Mouse (Mus musculus) liver, embryonic 16.5 days (tissue): Measurements from ENCODE around the gene Wdfy1. TPM values are rescaled to one million over a fixed set of nuclear protein-coding genes. Genes with fewer than 3 reads are reported as not detected.

Experiments used
- ATAC-seq: fragments of 200-750 bp; cut with Nextera tagmentation; 2 replicates; pipeline ENCODE4 v1.8.0; 2017; ENCODE audit warnings: low read depth, mild to moderate bottlenecking, moderate number of reproducible peaks, moderate library complexity
- H3K27ac ChIP-seq: fragments of 300-500 bp; sonication (generic); 2 replicates; pipeline ENCODE4 v1.5.1; 2014; ENCODE audit warnings: mild to moderate bottlenecking, low read length
- H3K27me3 ChIP-seq: fragments of 300-500 bp; sonication (generic); 2 replicates; pipeline ENCODE4 v1.6.1; 2014; ENCODE audit warnings: low read depth, low read length, mixed read lengths; ENCODE audit not compliant: control insufficient read depth, insufficient read depth
- H3K36me3 ChIP-seq: fragments of 300-500 bp; sonication (generic); 2 replicates; pipeline ENCODE4 v1.6.1; 2014; ENCODE audit warnings: mild to moderate bottlenecking; ENCODE audit not compliant: control insufficient read depth, insufficient read depth
- H3K4me1 ChIP-seq: fragments of 300-500 bp; sonication (generic); 2 replicates; pipeline ENCODE4 v1.6.1; 2014; ENCODE audit warnings: low read depth, low read length, mixed read lengths; ENCODE audit not compliant: control insufficient read depth
- H3K4me2 ChIP-seq: fragments of 300-500 bp; sonication (generic); 2 replicates; pipeline ENCODE4 v1.6.1; 2014; ENCODE audit warnings: low read depth, low read length, mixed read lengths
- H3K4me3 ChIP-seq: fragments of 300-500 bp; sonication (generic); 2 replicates; pipeline ENCODE4 v1.5.1; 2014; ENCODE audit warnings: low read depth, mild to moderate bottlenecking, low read length
- H3K9ac ChIP-seq: fragments of 300-500 bp; sonication (generic); 2 replicates; pipeline ENCODE4 v1.6.1; 2014; ENCODE audit warnings: low read depth, low read length
- H3K9me3 ChIP-seq: fragments of 300-500 bp; sonication (generic); replicated peaks from 2 replicates; pipeline ENCODE4 v1.6.1; 2016; ENCODE audit warnings: low read length; ENCODE audit not compliant: control insufficient read depth
- WGBS: fragments of 180-500 bp; shearing (Covaris S2); extraction: QIAGEN DNeasy Blood & Tissue Kit; methylation state at CpG from one replicate; pipeline ENCODE4 v1.1.7; 2014; ENCODE audit not compliant: insufficient replicate concordance; 5-methylcytosine and 5-hydroxymethylcytosine counted together
- polyA plus RNA-seq: library from polyadenylated mRNA; unstranded; fragments of >200 nt; fragmentation: Nextera tagmentation; extraction: Ambion mirVana; gene quantifications from 2 replicates; pipeline ENCODE4 v1.2.1, GENCODE M21; 2015

Wdfy1 gene
- polyA plus RNA-seq, 1 experiment from 2014 or later: 13.2 TPM

- no peaks in the 10 kb centered on the region for H3K9me3 ChIP-seq
These were observed 27.0 kb upstream of the Wdfy1 start for GRCm38 (mm10) chr1:79802858-79803427.

GRCm38 (mm10) chr1:79797084-79797483 is 21.1 kb upstream of the Wdfy1 start:
- H3K9me3 ChIP-seq: no peaks in the 10 kb centered on the region
- H3K27me3 ChIP-seq: no peaks in the 10 kb centered on the region
- no peaks in the 10 kb centered on the region for H3K36me3 ChIP-seq
- WGBS: 38% methylated on average over 3 of the region's 3 CpGs
- ATAC-seq: no peak
- no peak overlapping the region for H3K9ac ChIP-seq
- H3K4me3 ChIP-seq: no peak overlapping the region
- no peak overlapping the region for H3K4me2 ChIP-seq
- H3K27ac ChIP-seq: no peak overlapping the region
- no peaks in the 10 kb centered on the region for H3K4me1 ChIP-seq

More at GRCm38 (mm10) chr1:79802858-79803427, 27.0 kb upstream of the Wdfy1 start:
- H3K4me2 ChIP-seq: no peak overlapping the region
- no peak overlapping the region for H3K9ac ChIP-seq
- H3K27me3 ChIP-seq: no peaks in the 10 kb centered on the region
- H3K27ac ChIP-seq: no peak overlapping the region
- H3K4me3 ChIP-seq: no peak overlapping the region
- ATAC-seq: no peak
- WGBS: 73% methylated on average over 11 of the region's 11 CpGs
- H3K4me1 ChIP-seq: no peaks in the 10 kb centered on the region
- H3K36me3 ChIP-seq: no peaks in the 10 kb centered on the region

- WGBS: 51% methylated on average over 7 of the region's 7 CpGs
- H3K27me3 ChIP-seq: no peaks in the 10 kb centered on the region
- H3K4me2 ChIP-seq: no peak overlapping the region
These were observed 10.5 kb upstream of the Wdfy1 start for GRCm38 (mm10) chr1:79786267-79786927.

GRCm38 (mm10) chr1:79782433-79782832 is 6.5 kb upstream of the Wdfy1 start:
- ATAC-seq: no peak
- H3K4me1 ChIP-seq: no peaks in the 10 kb centered on the region
- no peak overlapping the region for H3K9ac ChIP-seq
- peaks cover 19% of the 10 kb centered on the region for H3K36me3 ChIP-seq
- H3K27me3 ChIP-seq: no peaks in the 10 kb centered on the region
- no peak overlapping the region for H3K27ac ChIP-seq
- H3K9me3 ChIP-seq: no peaks in the 10 kb centered on the region
- H3K4me3 ChIP-seq: no peak overlapping the region
- no peak overlapping the region for H3K4me2 ChIP-seq
- WGBS: 66% methylated on average over 3 of the region's 3 CpGs

More at GRCm38 (mm10) chr1:79786267-79786927, 10.5 kb upstream of the Wdfy1 start:
- Histone ChIP-seq H3K4me3 (no peak overlapping the region), H3K9me3 (no peaks in the 10 kb centered on the region), H3K27ac (no peak overlapping the region), H3K36me3 (peaks cover 11% of the 10 kb centered on the region), H3K9ac (no peak overlapping the region), H3K4me1 (no peaks in the 10 kb centered on the region)
- ATAC-seq: no peak

- H3K27ac ChIP-seq: no peak overlapping the region
- no peak overlapping the region for H3K4me3 ChIP-seq
- WGBS: 69% methylated on average over 11 of the region's 11 CpGs
- no peaks in the 10 kb centered on the region for H3K4me1 ChIP-seq
- no peaks in the 10 kb centered on the region for H3K27me3 ChIP-seq
- H3K36me3 ChIP-seq: peaks cover 19% of the 10 kb centered on the region
- ATAC-seq: no peak
- no peaks in the 10 kb centered on the region for H3K9me3 ChIP-seq
- no peak overlapping the region for H3K4me2 ChIP-seq
- no peak overlapping the region for H3K9ac ChIP-seq
These were observed 2.1 kb upstream of the Wdfy1 start for GRCm38 (mm10) chr1:79778011-79778410.

GRCm38 (mm10) chr1:79774164-79774780 is 1.7 kb downstream of the Wdfy1 start:
- Histone ChIP-seq H3K4me1 (no peaks in the 10 kb centered on the region), H3K9me3 (no peaks in the 10 kb centered on the region), H3K36me3 (peaks cover 4% of the 10 kb centered on the region; the same call in 1 of the 2 replicates), H3K27ac (no peak overlapping the region), H3K4me2 (no peak overlapping the region), H3K4me3 (no peak overlapping the region), H3K9ac (no peak overlapping the region), H3K27me3 (no peaks in the 10 kb centered on the region)
- ATAC-seq: no peak
- 59% methylated on average over 4 of the region's 4 CpGs for whole genome bisulfite sequencing

- H3K9ac ChIP-seq: no peak overlapping the region
- H3K4me1 ChIP-seq: no peaks in the 10 kb centered on the region
- no peaks in the 10 kb centered on the region for H3K36me3 ChIP-seq
- no peaks in the 10 kb centered on the region for H3K9me3 ChIP-seq
- H3K27ac ChIP-seq: no peak overlapping the region
- H3K4me3 ChIP-seq: no peak overlapping the region
- no peak overlapping the region for H3K4me2 ChIP-seq
- no peaks in the 10 kb centered on the region for H3K27me3 ChIP-seq
- 26% methylated on average over 1 of the region's 1 CpGs for WGBS
- ATAC-seq: no peak
These were observed 7.7 kb downstream of the Wdfy1 start for GRCm38 (mm10) chr1:79768231-79768630.

- WGBS: 27% methylated on average over 1 of the region's 1 CpGs
- Histone ChIP-seq H3K9ac (no peak overlapping the region), H3K4me3 (no peak overlapping the region), H3K4me1 (peaks cover 23% of the 10 kb centered on the region), H3K4me2 (no peak overlapping the region), H3K27ac (no peak overlapping the region), H3K36me3 (no peaks in the 10 kb centered on the region), H3K9me3 (no peaks in the 10 kb centered on the region), H3K27me3 (no peaks in the 10 kb centered on the region)
- ATAC-seq: no peak
These were observed 11.5 kb downstream of the Wdfy1 start for GRCm38 (mm10) chr1:79764483-79764882.

GRCm38 (mm10) chr1:79764031-79764430 is 11.9 kb downstream of the Wdfy1 start:
- H3K4me1 ChIP-seq: peaks cover 23% of the 10 kb centered on the region
- no peak overlapping the region for H3K4me2 ChIP-seq
- H3K27ac ChIP-seq: no peak overlapping the region
- no peaks in the 10 kb centered on the region for H3K27me3 ChIP-seq
- no peak for ATAC-seq
- H3K4me3 ChIP-seq: no peak overlapping the region
- 83% methylated on average over 2 of the region's 2 CpGs for WGBS
- H3K9ac ChIP-seq: no peak overlapping the region
- H3K36me3 ChIP-seq: no peaks in the 10 kb centered on the region
- no peaks in the 10 kb centered on the region for H3K9me3 ChIP-seq
